Mouse (Mus musculus) liver, embryonic 16.5 days (tissue): Measurements from ENCODE around the gene Camk1d. TPM values are rescaled to one million over a fixed set of nuclear protein-coding genes. Genes with fewer than 3 reads are reported as not detected.

Experiments used
- ATAC-seq: fragments of 200-750 bp; cut with Nextera tagmentation; 2 replicates; pipeline ENCODE4 v1.8.0; 2017; ENCODE audit warnings: low read depth, mild to moderate bottlenecking, moderate number of reproducible peaks, moderate library complexity
- H3K27ac ChIP-seq: fragments of 300-500 bp; sonication (generic); 2 replicates; pipeline ENCODE4 v1.5.1; 2014; ENCODE audit warnings: mild to moderate bottlenecking, low read length
- H3K27me3 ChIP-seq: fragments of 300-500 bp; sonication (generic); 2 replicates; pipeline ENCODE4 v1.6.1; 2014; ENCODE audit warnings: low read depth, low read length, mixed read lengths; ENCODE audit not compliant: control insufficient read depth, insufficient read depth
- H3K36me3 ChIP-seq: fragments of 300-500 bp; sonication (generic); 2 replicates; pipeline ENCODE4 v1.6.1; 2014; ENCODE audit warnings: mild to moderate bottlenecking; ENCODE audit not compliant: control insufficient read depth, insufficient read depth
- H3K4me1 ChIP-seq: fragments of 300-500 bp; sonication (generic); 2 replicates; pipeline ENCODE4 v1.6.1; 2014; ENCODE audit warnings: low read depth, low read length, mixed read lengths; ENCODE audit not compliant: control insufficient read depth
- H3K4me2 ChIP-seq: fragments of 300-500 bp; sonication (generic); 2 replicates; pipeline ENCODE4 v1.6.1; 2014; ENCODE audit warnings: low read depth, low read length, mixed read lengths
- H3K4me3 ChIP-seq: fragments of 300-500 bp; sonication (generic); 2 replicates; pipeline ENCODE4 v1.5.1; 2014; ENCODE audit warnings: low read depth, mild to moderate bottlenecking, low read length
- H3K9ac ChIP-seq: fragments of 300-500 bp; sonication (generic); 2 replicates; pipeline ENCODE4 v1.6.1; 2014; ENCODE audit warnings: low read depth, low read length
- H3K9me3 ChIP-seq: fragments of 300-500 bp; sonication (generic); replicated peaks from 2 replicates; pipeline ENCODE4 v1.6.1; 2016; ENCODE audit warnings: low read length; ENCODE audit not compliant: control insufficient read depth
- WGBS: fragments of 180-500 bp; shearing (Covaris S2); extraction: QIAGEN DNeasy Blood & Tissue Kit; methylation state at CpG from one replicate; pipeline ENCODE4 v1.1.7; 2014; ENCODE audit not compliant: insufficient replicate concordance; 5-methylcytosine and 5-hydroxymethylcytosine counted together
- polyA plus RNA-seq: library from polyadenylated mRNA; unstranded; fragments of >200 nt; fragmentation: Nextera tagmentation; extraction: Ambion mirVana; gene quantifications from 2 replicates; pipeline ENCODE4 v1.2.1, GENCODE M21; 2015

The Camk1d gene
- polyA plus RNA-seq, 1 experiment from 2014 or later, result 1.3 TPM

DNA sequence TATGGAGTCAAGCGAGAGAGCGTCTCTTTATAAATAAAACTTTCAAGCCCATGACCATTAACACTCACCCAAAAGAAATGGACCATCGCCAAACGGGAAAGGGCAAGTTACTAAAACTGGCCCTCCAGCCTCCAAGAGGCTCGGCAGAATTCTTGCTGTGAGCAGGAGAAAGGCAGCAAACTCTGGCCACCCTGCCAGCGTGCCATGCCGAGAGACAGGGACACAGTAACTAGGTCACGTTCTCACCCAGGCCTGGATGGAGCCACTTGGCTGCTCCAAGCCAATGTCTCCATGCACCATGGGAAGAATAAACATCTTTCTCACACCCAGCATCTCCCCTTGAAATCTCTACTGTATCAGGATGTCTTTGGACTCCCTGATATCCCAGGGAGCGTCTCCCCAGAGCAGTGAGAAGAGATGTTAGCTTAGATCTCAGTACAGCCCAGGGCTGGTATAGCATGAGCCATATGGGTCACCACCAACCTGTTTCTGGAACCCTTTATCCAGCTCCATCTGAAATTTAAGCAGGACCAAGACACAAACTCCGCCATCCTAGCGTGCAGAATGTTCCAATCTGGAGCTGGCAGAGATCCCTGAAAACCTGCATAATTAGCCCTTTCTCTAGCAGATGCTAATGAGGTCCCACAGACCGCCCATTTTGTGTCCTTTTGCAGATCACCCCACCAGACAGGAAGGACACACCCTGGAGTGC is 38.7 kb downstream of the Camk1d start:
- no peak overlapping the region for H3K4me3 ChIP-seq
- no peaks in the 10 kb centered on the region for H3K9me3 ChIP-seq

DNA sequence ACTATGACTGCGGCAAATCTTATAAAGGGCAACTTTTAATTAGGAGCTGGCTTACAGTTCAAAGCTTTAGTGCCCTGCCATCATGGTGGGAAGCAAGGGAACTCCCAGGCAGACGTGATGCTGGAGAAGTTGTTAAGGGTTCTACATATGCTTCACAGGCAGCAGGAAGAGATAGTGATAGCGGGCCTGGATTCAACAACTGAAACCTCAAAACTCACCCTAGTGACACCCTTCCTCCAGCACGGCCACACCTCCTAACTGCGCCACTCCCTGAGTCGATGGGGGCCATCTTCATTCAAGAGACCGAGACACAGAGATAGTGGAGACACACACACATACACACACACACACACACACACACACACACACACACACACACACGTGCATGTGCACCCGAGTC is 39.8 kb downstream of the Camk1d start:
- Histone ChIP-seq H3K27ac (no peak overlapping the region), H3K9ac (no peak overlapping the region), H3K4me3 (no peak overlapping the region), H3K4me2 (no peak overlapping the region), H3K4me1 (no peaks in the 10 kb centered on the region), H3K27me3 (no peaks in the 10 kb centered on the region), H3K9me3 (no peaks in the 10 kb centered on the region), H3K36me3 (no peaks in the 10 kb centered on the region)
- ATAC-seq, result no peak
- WGBS, result 59% methylated on average over 9 of the region's 9 CpGs

More for the DNA sequence above, 38.7 kb downstream of the Camk1d start:
- H3K27me3 ChIP-seq, result no peaks in the 10 kb centered on the region
- no peaks in the 10 kb centered on the region for H3K36me3 ChIP-seq
- ATAC-seq, result no peak
- H3K27ac ChIP-seq, result no peak overlapping the region
- WGBS, result 66% methylated on average over 12 of the region's 12 CpGs
- no peak overlapping the region for H3K4me2 ChIP-seq
- no peak overlapping the region for H3K9ac ChIP-seq
- no peaks in the 10 kb centered on the region for H3K4me1 ChIP-seq

DNA sequence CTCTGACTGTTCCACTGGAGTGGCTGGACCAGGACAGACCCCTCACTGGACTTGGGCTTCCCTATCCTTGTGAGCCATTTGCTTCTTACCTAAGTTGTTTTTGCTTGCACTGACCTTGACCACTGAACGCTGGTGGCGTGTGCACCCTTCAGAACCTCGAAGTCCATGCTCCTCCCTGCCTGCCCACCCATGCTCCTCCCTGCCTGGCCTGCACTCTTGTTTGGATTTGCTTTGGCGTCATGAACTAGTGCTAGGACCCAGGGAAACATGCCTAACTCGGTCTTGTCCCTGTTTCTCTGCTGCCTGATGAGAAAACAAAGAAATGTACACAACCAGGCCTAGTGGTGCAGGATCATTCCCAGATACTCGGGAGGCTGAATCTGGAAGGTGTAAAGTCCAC is 40.5 kb downstream of the Camk1d start:
- ATAC-seq, result peak; percentile 49
- H3K27ac ChIP-seq, result no peak overlapping the region
- 54% methylated on average over 6 of the region's 6 CpGs for WGBS

DNA sequence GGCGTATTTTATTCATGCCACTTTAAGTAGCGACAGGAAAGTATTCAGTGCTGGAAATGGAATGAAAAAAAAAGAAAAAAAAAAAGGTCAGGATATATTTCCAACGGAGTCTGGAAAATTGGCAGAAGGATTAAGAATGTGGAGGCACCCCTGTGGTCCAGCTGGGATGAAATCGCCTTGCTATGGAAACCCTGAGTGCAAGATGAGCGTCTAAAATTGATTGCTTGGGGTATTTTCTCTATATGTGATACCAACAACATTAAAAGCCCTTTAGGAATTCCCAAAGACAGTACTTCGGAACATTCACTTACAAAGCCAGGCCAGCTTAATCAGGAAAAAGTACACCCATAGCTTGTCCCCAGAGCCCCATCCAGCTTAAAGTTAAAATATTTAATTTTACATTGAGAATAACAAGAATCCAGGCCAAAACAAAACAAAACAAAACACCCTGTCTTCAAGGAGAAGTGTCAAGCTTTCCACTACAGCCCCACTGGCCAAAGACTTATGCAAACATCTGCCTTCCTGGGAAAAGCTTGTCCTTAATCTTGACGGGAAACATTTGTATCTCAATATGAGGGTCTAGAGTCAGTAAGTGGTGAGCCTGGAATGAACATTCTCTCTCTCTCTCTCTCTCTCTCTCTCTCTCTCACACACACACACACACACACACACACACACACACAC is 41.3 kb downstream of the Camk1d start:
- no peak overlapping the region for H3K9ac ChIP-seq

More for the DNA sequence above, 40.5 kb downstream of the Camk1d start:
- Histone ChIP-seq H3K9ac (no peak overlapping the region), H3K27me3 (no peaks in the 10 kb centered on the region), H3K9me3 (no peaks in the 10 kb centered on the region), H3K4me1 (no peaks in the 10 kb centered on the region), H3K36me3 (no peaks in the 10 kb centered on the region), H3K4me3 (no peak overlapping the region), H3K4me2 (no peak overlapping the region)

DNA sequence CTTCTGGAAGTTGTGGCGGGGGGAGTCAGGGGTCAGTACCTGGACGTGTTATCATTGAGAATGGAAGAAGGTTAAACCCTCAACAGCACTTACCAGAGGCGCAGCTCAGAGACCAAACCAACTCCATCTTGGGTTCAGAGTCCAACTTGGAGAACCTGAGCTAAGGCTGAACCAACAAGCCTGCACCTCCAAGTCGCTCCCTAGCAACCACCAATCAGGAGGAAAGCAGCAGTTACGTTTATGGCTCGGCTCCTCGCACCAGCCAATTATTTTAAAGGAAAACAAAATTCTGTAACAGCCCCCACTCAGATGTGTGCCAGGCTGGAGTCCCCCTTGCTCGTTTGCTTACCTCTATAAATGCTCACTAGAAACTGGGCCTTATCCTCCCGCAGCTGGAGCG is 44.2 kb downstream of the Camk1d start:
- H3K9me3 ChIP-seq, result no peaks in the 10 kb centered on the region
- H3K4me1 ChIP-seq, result no peaks in the 10 kb centered on the region
- H3K27ac ChIP-seq, result peak overlapping the region; percentile 52; the same call in 1 of the 2 replicates
- no peak overlapping the region for H3K4me2 ChIP-seq
- H3K9ac ChIP-seq, result no peak overlapping the region
- ATAC-seq, result no peak
- H3K4me3 ChIP-seq, result no peak overlapping the region
- no peaks in the 10 kb centered on the region for H3K27me3 ChIP-seq
- WGBS, result 64% methylated on average over 10 of the region's 10 CpGs
- no peaks in the 10 kb centered on the region for H3K36me3 ChIP-seq

More for the DNA sequence above, 41.3 kb downstream of the Camk1d start:
- H3K9me3 ChIP-seq, result no peaks in the 10 kb centered on the region
- no peak overlapping the region for H3K4me3 ChIP-seq
- no peak for ATAC-seq
- H3K27me3 ChIP-seq, result no peaks in the 10 kb centered on the region
- H3K4me2 ChIP-seq, result no peak overlapping the region
- no peak overlapping the region for H3K27ac ChIP-seq
- WGBS, result 60% methylated on average over 7 of the region's 7 CpGs
- H3K36me3 ChIP-seq, result no peaks in the 10 kb centered on the region
- no peaks in the 10 kb centered on the region for H3K4me1 ChIP-seq

DNA sequence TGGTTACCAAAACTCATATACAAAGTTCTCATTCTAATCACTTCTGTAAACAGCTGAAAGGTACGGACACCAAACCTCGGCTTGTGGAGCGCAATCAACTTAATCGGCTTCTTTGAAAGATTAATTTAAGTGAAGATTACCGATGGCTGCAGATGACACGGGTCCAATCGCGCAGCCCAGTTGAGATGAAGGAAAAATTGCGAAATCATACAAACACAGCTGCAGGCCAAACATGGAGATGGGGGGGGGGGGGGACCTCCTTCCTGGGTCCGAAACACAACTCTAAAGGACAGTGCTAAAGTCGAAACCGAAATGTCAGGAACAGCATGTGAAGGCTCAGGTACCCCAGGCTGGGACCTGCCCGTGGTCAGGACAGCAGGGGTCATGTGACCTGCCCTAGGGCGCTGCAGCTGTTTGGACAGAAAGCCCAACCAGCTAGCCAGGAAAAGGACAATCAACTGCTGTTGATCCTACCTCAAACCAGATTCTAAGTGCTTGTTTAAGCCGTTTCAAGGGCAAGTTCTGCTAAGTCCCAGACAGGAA is 44.7 kb downstream of the Camk1d start:
- peak; percentile 84 for ATAC-seq
- no peak overlapping the region for H3K4me3 ChIP-seq
- H3K9ac ChIP-seq, result no peak overlapping the region
- H3K36me3 ChIP-seq, result no peaks in the 10 kb centered on the region
- H3K27me3 ChIP-seq, result no peaks in the 10 kb centered on the region
- H3K9me3 ChIP-seq, result no peaks in the 10 kb centered on the region
- H3K4me1 ChIP-seq, result no peaks in the 10 kb centered on the region
- WGBS, result 57% methylated on average over 15 of the region's 15 CpGs
- peak overlapping the region; percentile 24; the same call in 1 of the 2 replicates for H3K4me2 ChIP-seq
- peak overlapping the region; percentile 52; the same call in 1 of the 2 replicates for H3K27ac ChIP-seq

DNA sequence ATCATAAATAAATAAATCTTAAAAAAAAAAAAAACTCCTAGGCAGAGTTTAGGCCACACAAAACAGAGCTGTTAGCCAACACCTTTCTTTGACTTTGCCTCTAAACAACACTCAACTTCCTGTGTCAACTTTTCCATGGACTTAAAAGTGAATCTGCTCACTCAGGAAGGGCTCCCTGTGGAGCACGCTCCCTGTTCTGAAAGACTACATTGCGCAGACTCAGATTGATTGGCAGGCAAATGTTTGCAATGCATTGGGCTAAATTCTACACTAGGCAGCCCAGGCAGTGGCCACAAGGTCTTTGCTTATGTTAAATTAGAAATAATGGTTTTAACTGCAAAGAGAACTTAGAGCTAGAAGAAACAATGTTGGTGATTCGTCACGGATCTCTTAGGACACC is 45.4 kb downstream of the Camk1d start:
- Histone ChIP-seq H3K9ac (no peak overlapping the region), H3K4me2 (peak overlapping the region; percentile 24; the same call in 1 of the 2 replicates), H3K9me3 (no peaks in the 10 kb centered on the region), H3K36me3 (no peaks in the 10 kb centered on the region), H3K4me1 (no peaks in the 10 kb centered on the region), H3K27me3 (no peaks in the 10 kb centered on the region), H3K4me3 (no peak overlapping the region), H3K27ac (peak overlapping the region; percentile 33; the same call in 1 of the 2 replicates)
- ATAC-seq, result peak; percentile 74
- 56% methylated on average over 4 of the region's 4 CpGs for WGBS

DNA sequence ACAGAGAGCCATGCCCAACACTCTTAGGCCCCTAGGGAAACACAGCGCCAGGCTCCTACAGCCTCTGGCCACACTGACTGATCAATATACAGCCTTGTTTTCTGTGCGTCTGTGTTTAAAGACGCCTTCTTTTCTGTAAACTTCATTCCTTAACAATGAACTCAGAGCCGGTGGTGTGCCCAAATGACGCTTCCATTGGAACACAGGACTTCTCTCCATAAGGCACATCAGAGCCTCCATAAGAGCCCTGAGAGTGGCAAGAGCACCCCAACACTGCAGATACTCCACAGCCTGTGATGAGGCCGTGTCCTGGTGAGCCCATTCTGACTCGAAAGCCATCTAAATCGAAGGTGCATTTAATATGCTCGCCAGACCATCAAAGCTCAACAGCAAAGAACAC is 50.8 kb downstream of the Camk1d start:
- no peaks in the 10 kb centered on the region for H3K4me1 ChIP-seq
- H3K27me3 ChIP-seq, result no peaks in the 10 kb centered on the region
- WGBS, result 70% methylated on average over 9 of the region's 9 CpGs
- H3K27ac ChIP-seq, result no peak overlapping the region
- ATAC-seq, result no peak
- no peaks in the 10 kb centered on the region for H3K36me3 ChIP-seq
- H3K4me2 ChIP-seq, result no peak overlapping the region
- H3K4me3 ChIP-seq, result no peak overlapping the region
- no peaks in the 10 kb centered on the region for H3K9me3 ChIP-seq
- H3K9ac ChIP-seq, result no peak overlapping the region

DNA sequence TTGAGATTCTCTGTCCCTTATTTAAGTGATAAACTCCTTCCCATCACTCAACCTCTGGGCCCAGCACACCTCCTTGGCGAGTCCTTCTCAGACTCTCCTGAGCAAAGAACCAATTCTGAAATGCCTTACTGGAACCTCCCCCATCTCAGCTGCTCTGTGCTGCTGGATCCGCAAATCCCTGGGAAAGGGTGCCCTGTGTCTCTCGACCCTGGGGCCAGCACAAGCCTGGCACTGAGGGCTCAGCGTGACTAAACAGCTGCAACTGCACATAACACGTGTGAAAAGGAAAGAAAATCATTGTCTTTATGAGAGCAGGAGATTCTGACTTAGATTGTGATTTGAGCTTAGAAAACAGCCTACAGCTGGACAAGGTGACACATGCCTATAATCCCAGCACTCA is 52.4 kb downstream of the Camk1d start:
- H3K9ac ChIP-seq, result no peak overlapping the region
- no peak for ATAC-seq
- H3K4me3 ChIP-seq, result no peak overlapping the region
- no peaks in the 10 kb centered on the region for H3K9me3 ChIP-seq
- H3K4me2 ChIP-seq, result no peak overlapping the region
- no peaks in the 10 kb centered on the region for H3K27me3 ChIP-seq
- no peaks in the 10 kb centered on the region for H3K36me3 ChIP-seq
- H3K4me1 ChIP-seq, result no peaks in the 10 kb centered on the region
- H3K27ac ChIP-seq, result no peak overlapping the region
- 54% methylated on average over 5 of the region's 5 CpGs for WGBS
